Mouse (Mus musculus) skeletal muscle tissue, postnatal 0 days (tissue): ENCODE measurements around the gene Tpsab1. TPM values are rescaled to one million over a fixed set of nuclear protein-coding genes. Genes with fewer than 3 reads are reported as not detected.

ENCODE experiments used
- polyA plus RNA-seq: library from polyadenylated mRNA; unstranded; fragments of >200 nt; fragmentation: Nextera tagmentation; extraction: Ambion mirVana; gene quantifications from 2 replicates; pipeline ENCODE4 v1.2.1, GENCODE M21; 2015

Tpsab1 gene
- polyA plus RNA-seq = 11.2 and 11.8 TPM in 2 replicates

DNA sequence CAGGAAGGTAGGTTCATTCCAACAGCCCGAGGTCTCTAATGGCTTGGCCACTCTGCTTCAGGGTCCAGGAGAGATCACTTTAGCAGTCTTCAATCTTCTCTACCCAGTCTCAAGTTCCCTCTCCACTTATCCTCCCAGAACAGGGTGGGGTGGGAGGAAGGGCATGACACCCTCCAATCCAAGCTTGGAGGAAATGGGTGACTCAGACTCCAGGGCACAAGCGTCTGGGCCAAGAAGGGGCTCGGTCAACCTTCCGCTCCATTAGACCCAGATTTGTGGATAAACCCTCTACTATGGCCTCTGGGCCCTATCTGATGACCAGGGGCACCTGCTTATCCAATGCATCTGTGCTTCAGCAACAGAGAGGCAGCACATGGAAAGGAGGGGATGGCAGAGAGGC is at the start of gene Tpsab1:
Gene Tpsab1, minus strand, starts transcription at position 101 of the 400 bp plus-strand sequence.

GRCm38 (mm10) chr17:25368973-25369372 is 23.6 kb upstream of the Tpsab1 start, which contains the start of gene Tpsg1:
Tpsg1 (plus strand) TSS chr17:25369273.

GRCm38 (mm10) chr17:25366005-25366404 is 20.6 kb upstream of the Tpsab1 start, which contains the start of gene Tpsb2:
Tpsb2 (plus strand) TSS chr17:25366305.

DNA sequence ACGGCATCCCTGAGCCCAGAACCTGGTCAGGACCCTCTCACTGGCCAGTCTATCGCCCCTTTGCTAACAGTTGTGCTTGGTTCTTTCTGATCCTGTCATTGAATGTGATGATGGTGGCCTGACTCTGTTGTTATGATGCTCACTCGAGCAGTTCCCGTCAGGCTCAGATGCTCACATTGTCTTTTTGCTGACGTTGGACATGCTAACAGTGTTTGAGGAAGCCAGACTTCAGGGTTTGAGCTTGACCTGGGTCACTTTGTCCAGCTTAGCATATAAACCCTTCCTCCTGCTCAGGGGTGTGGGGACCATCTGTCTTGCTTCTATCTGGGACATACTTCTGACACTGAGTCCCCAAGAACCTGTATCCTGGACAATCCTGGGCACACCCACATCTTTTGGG is 27.0 kb downstream of the Tpsab1 start, which contains the start of gene Prss29:
Gene Prss29, plus strand, starts transcription at position 301 of the 400 bp plus-strand sequence.

DNA sequence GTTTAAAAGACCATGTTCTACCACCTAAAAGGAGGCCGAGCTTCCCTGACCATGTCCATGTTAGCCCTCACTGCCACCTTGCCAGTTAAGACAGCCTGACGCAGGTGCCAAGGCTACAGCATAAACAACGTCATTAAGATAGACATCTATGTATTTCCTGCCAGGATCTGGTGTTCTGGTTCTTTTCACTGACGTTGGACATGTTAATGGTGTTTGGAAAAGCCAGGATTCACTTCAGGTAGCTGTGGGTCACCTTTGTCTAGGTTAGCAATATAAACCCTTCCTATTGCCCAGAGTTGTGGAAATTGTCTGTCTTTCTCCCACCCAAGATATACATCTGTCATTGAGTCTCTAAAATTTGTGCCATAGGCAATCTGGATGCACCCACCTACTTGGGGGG is 37.0 kb downstream of the Tpsab1 start, which contains the start of gene Prss28:
Gene Prss28, plus strand, starts transcription at position 301 of the 400 bp plus-strand sequence.

DNA sequence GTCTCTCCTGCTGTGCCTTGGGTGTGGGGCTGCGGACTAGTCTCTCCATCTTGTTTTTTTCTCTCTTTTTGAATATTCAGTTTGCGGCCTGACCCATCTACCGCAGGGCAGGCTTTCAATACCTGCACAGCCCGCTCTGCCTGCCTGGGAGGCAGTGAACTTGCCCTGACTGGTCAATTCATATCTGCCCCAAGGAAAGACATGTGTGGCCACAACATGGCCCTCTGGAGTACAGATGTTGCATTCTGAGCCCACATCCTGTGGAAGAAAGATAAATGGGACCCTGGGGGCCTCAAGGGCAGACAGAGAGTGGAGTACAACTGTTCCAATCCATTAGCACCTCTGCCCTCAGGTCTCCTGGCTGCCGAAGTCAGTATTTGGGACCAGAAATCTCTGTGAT is 47.3 kb downstream of the Tpsab1 start, which contains the start of gene Prss34:
Gene Prss34, plus strand, starts transcription at position 301 of the 400 bp plus-strand sequence.

Other genes with a start within 250 kb of the Tpsab1 start
- 19.1 and 19.4 TPM in 2 replicates for gene Telo2, start 229.6 kb downstream of the Tpsab1 start, polyA plus RNA-seq
- gene Ptx4, start 224.8 kb downstream of the Tpsab1 start, polyA plus RNA-seq = 1.2 and 3.2 TPM in 2 replicates
- gene Clcn7, start 212.2 kb downstream of the Tpsab1 start, polyA plus RNA-seq = 9.3 and 9.6 TPM in 2 replicates
- 0.05 TPM in 1 of 2 replicates, not detected in the other for gene Ccdc154, start 183.1 kb downstream of the Tpsab1 start, polyA plus RNA-seq
- not detected in 2 replicates for gene Gm38655, start 170.1 kb downstream of the Tpsab1 start, polyA plus RNA-seq
- 28.3 and 29.6 TPM in 2 replicates for gene BC003965, start 161.0 kb downstream of the Tpsab1 start, polyA plus RNA-seq
- gene Unkl, start 157.2 kb downstream of the Tpsab1 start, polyA plus RNA-seq = 3.0 and 3.6 TPM in 2 replicates
- 23.0 and 24.0 TPM in 2 replicates for gene Gnptg, start 105.4 kb downstream of the Tpsab1 start, polyA plus RNA-seq
- 38.4 TPM in 2 replicates for gene Tsr3, start 105.4 kb downstream of the Tpsab1 start, polyA plus RNA-seq
- gene Baiap3, start 89.2 kb downstream of the Tpsab1 start, polyA plus RNA-seq = 0.23 TPM in 1 of 2 replicates, not detected in the other
- 216 and 238 TPM in 2 replicates for gene Ube2i, start 70.9 kb downstream of the Tpsab1 start, polyA plus RNA-seq
- gene Prss34, start 47.2 kb downstream of the Tpsab1 start, polyA plus RNA-seq = 10.4 and 15.0 TPM in 2 replicates
- not detected in 2 replicates for gene Prss28, start 36.9 kb downstream of the Tpsab1 start, polyA plus RNA-seq
- not detected in 2 replicates for gene Prss29, start 26.9 kb downstream of the Tpsab1 start, polyA plus RNA-seq
- 500 and 756 TPM in 2 replicates for gene Tpsb2, start 20.7 kb upstream of the Tpsab1 start, polyA plus RNA-seq
- gene Tpsg1, start 23.7 kb upstream of the Tpsab1 start, polyA plus RNA-seq = 1.5 and 2.4 TPM in 2 replicates
- 4.3 and 5.4 TPM in 2 replicates for gene Cacna1h, start 88.2 kb upstream of the Tpsab1 start, polyA plus RNA-seq
- gene Tekt4, start 109.1 kb upstream of the Tpsab1 start, polyA plus RNA-seq = not detected in 2 replicates
- 0.05 TPM in 1 of 2 replicates, not detected in the other for gene Sstr5, start 151.7 kb upstream of the Tpsab1 start, polyA plus RNA-seq
- 14.7 and 16.2 TPM in 2 replicates for gene Sox8, start 225.1 kb upstream of the Tpsab1 start, polyA plus RNA-seq
- 11.6 and 14.8 TPM in 2 replicates for gene Lmf1, start 233.5 kb upstream of the Tpsab1 start, polyA plus RNA-seq